ENCODE assay signal across 10 mouse cellular contexts in the genomic region with DNA sequence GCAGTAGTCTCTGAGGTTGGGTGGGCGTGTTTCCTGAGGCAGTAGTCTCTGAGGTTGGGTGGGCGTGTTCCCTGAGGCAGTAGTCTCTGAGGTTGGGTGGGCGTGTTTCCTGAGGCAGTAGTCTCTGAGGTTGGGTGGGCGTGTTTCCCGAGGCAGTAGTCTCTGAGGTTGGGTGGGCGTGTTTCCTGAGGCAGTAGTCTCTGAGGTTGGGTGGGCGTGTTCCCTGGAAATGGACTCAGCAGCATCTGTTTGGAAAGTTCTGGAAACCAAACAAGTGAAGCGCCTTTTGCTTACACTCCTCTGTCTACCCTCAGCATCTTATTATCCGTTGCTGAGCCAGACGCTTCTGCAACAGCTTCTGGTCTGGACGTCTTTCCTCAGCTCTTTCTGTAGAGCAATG. TPM values are rescaled to one million over a fixed set of nuclear protein-coding genes. Genes with fewer than 3 reads are reported as not detected.
DNase-seq lines count a peak whose midpoint lies in the region; ATAC-seq and TF ChIP-seq lines count a peak whose summit lies in the region.
"Not testable (repeated sequence)": the region's sequence is repeated elsewhere in the genome, so short reads cannot be mapped to it uniquely, and the experiment has no call there.
"Had no signal": no experiment of that assay in that cellular context is flagged by ENCODE, and none has a peak within 500 bp of the region (broad histone marks: within the 10 kb centered on the region; RNA-seq: fewer than 3 reads in every experiment).

No protein-coding gene starts in this region.

- H3K9me3 ChIP-seq in limb, embryonic 11.5 days (ENCODE audit: control insufficient read depth, low read length) = not testable (repeated sequence)

- H3K9ac ChIP-seq in limb, embryonic 11.5 days (ENCODE audit: low read length) = not testable (repeated sequence)

- H3K27ac ChIP-seq in left cerebral cortex, adult 2 months; limb, embryonic 11.5 days (replicated peaks; ENCODE audit: low read depth, low read length): not testable (repeated sequence)

- WGBS in limb, embryonic 11.5 days = 51% methylated on average over 11 of the region's 11 CpGs

- H3K27me3 ChIP-seq in limb, embryonic 11.5 days (ENCODE audit: control insufficient read depth, insufficient read depth, low read length) = not testable (repeated sequence)

- not testable (repeated sequence) for H3K4me2 ChIP-seq in limb, embryonic 11.5 days (ENCODE audit: low read depth, severe bottlenecking)

- peak; percentile 37 for DNase-seq in CD4-positive helper T cell, adult 2 months (ENCODE audit: low read depth, low spot score)
- DNase-seq in R1 (ENCODE audit: low read depth, low spot score) = peak; percentile 38
- peak; percentile 36 for DNase-seq in heart, adult 11 months
- peak; percentile 36 to 56 for DNase-seq in left cerebral cortex, adult 2 months (ENCODE audit: extremely low spot score in 1 of 2, low spot score in 2 of 2)
- DNase-seq in limb, embryonic 11.5 days (ENCODE audit: low spot score) = peak; percentile 15
- peak; percentile 52 to 80 for DNase-seq in right cerebral cortex, postnatal 36 days (ENCODE audit: low spot score in 2 of 2)
- DNase-seq in thymus, postnatal 14 days = peak; percentile 26

- H3K36me3 ChIP-seq in limb, embryonic 11.5 days (ENCODE audit: control insufficient read depth, insufficient read depth, low read length) = not testable (repeated sequence)

- not testable (repeated sequence) for H3K4me3 ChIP-seq in left cerebral cortex, adult 2 months; limb, embryonic 11.5 days (ENCODE audit: low read depth, low read length)

- TF ChIP-seq CTCF in left cerebral cortex, adult 2 months (IDR thresholded peaks at IDR 0.05) = not testable (repeated sequence)

- not testable (repeated sequence) for H3K4me1 ChIP-seq in limb, embryonic 11.5 days (ENCODE audit: control insufficient read depth, insufficient read depth, low read length)

- peak; percentile 83 for ATAC-seq in common myeloid progenitor, adult 5-6 weeks (replicated peaks; ENCODE audit: low read depth, poor library complexity, severe bottlenecking)
- ATAC-seq in limb, embryonic 11.5 days (ENCODE audit: insufficient number of reproducible peaks, low FRiP score, low TSS enrichment, low read depth) = not testable (repeated sequence)

- intact Hi-C loops in left cerebral cortex, adult 2 months (cut with DNase I) = not testable (repeated sequence)

RNA-seq across cellular contexts. Expression of a gene that starts 18.3 kb away (rescaled TPM):
- total RNA-seq in common myeloid progenitor, adult 5-6 weeks (2017) = not detected in 2 replicates
- 10 to 100 TPM; 37.5 to 51.9 TPM for total RNA-seq in left cerebral cortex, adult 2 months (2021)
- polyA plus RNA-seq in limb, embryonic 11.5 days (2014; fragmentation: Nextera tagmentation; extraction: Ambion mirVana) = 9.7 and 11.1 TPM in 2 replicates
- polyA plus RNA-seq: activated CD4-positive, CD25-positive, alpha-beta regulatory T cell, adult 4 months; G1E had no signal

Comparison
In these comparisons a context has a peak if more than half of its experiments do, and no peak if none do; other contexts are left out.
1. DNase-seq: peak in every context shown above with its lines; median percentile 66 in right cerebral cortex, postnatal 36 days; 46 in left cerebral cortex, adult 2 months; 38 in R1; 37 in CD4-positive helper T cell, adult 2 months; 36 in heart, adult 11 months; 26 in thymus, postnatal 14 days; 15 in limb, embryonic 11.5 days.
2. RNA of a gene that starts 18.3 kb away (total RNA-seq): 37.5 to 51.9 TPM in left cerebral cortex, adult 2 months; not detected in common myeloid progenitor, adult 5-6 weeks; every median in the first group is over 10 times any median in the second.